Mouse (Mus musculus): ENCODE results near the gene Zbtb16.

Gene Zbtb16

GRCm38 (mm10) chr9:48803460-48804240 lies 32.4 kb downstream of the Zbtb16 start:
- peak; percentile 37 to 54 for DNase-seq (ENCODE audit: low spot score in 2 of 2)

- DNase-seq (ENCODE audit: low spot score in 2 of 2), result no peak
These were observed 33.6 kb downstream of the Zbtb16 start for GRCm38 (mm10) chr9:48802374-48802773.

- DNase-seq (ENCODE audit: low spot score in 2 of 2), result no peak
These were observed 34.7 kb downstream of the Zbtb16 start for GRCm38 (mm10) chr9:48801322-48801721.

- DNase-seq (ENCODE audit: low spot score in 2 of 2), result no peak
These were observed 35.4 kb downstream of the Zbtb16 start for GRCm38 (mm10) chr9:48800627-48801026.

- no peak for DNase-seq (ENCODE audit: low spot score in 2 of 2)
These were observed 38.0 kb downstream of the Zbtb16 start for GRCm38 (mm10) chr9:48798044-48798443.

- no peak for DNase-seq (ENCODE audit: low spot score in 2 of 2)
These were observed 39.7 kb downstream of the Zbtb16 start for GRCm38 (mm10) chr9:48796267-48796822.

- no peak for DNase-seq (ENCODE audit: low spot score in 2 of 2)
These were observed 40.3 kb downstream of the Zbtb16 start for GRCm38 (mm10) chr9:48795740-48796139.

- no peak for DNase-seq (ENCODE audit: low spot score in 2 of 2)
These were observed 40.9 kb downstream of the Zbtb16 start for GRCm38 (mm10) chr9:48795095-48795494.

GRCm38 (mm10) chr9:48794463-48794862 lies 41.6 kb downstream of the Zbtb16 start:
- no peak for DNase-seq (ENCODE audit: low spot score in 2 of 2)

- DNase-seq (ENCODE audit: low spot score in 2 of 2), result no peak
These were observed 42.3 kb downstream of the Zbtb16 start for GRCm38 (mm10) chr9:48793638-48794188.

- DNase-seq (ENCODE audit: low spot score in 2 of 2), result no peak
These were observed 45.4 kb downstream of the Zbtb16 start for GRCm38 (mm10) chr9:48790575-48790974.

- no peak for DNase-seq (ENCODE audit: low spot score in 2 of 2)
These were observed 48.1 kb downstream of the Zbtb16 start for GRCm38 (mm10) chr9:48787906-48788410.

GRCm38 (mm10) chr9:48787321-48787720 lies 48.7 kb downstream of the Zbtb16 start:
- no peak for DNase-seq (ENCODE audit: low spot score in 2 of 2)

GRCm38 (mm10) chr9:48786814-48787213 lies 49.2 kb downstream of the Zbtb16 start:
- DNase-seq (ENCODE audit: low spot score in 2 of 2), result no peak

- DNase-seq (ENCODE audit: low spot score in 2 of 2), result no peak
These were observed 51.1 kb downstream of the Zbtb16 start for GRCm38 (mm10) chr9:48784937-48785336.

- DNase-seq (ENCODE audit: low spot score in 2 of 2), result no peak
These were observed 52.7 kb downstream of the Zbtb16 start for GRCm38 (mm10) chr9:48783292-48783691.

- no peak for DNase-seq (ENCODE audit: low spot score in 2 of 2)
These were observed 53.5 kb downstream of the Zbtb16 start for GRCm38 (mm10) chr9:48782284-48783060.

GRCm38 (mm10) chr9:48776268-48776667 lies 59.8 kb downstream of the Zbtb16 start:
- DNase-seq (ENCODE audit: low spot score in 2 of 2), result no peak

GRCm38 (mm10) chr9:48775561-48775960 lies 60.5 kb downstream of the Zbtb16 start:
- DNase-seq (ENCODE audit: low spot score in 2 of 2), result no peak

GRCm38 (mm10) chr9:48773710-48774109 lies 62.3 kb downstream of the Zbtb16 start:
- no peak for DNase-seq (ENCODE audit: low spot score in 2 of 2)

- no peak for DNase-seq (ENCODE audit: low spot score in 2 of 2)
These were observed 62.9 kb downstream of the Zbtb16 start for GRCm38 (mm10) chr9:48773130-48773529.

GRCm38 (mm10) chr9:48771504-48771903 lies 64.5 kb downstream of the Zbtb16 start:
- no peak for DNase-seq (ENCODE audit: low spot score in 2 of 2)
